Comparison of ENCODE assay signal across 9 mouse cellular contexts in the genomic region with DNA sequence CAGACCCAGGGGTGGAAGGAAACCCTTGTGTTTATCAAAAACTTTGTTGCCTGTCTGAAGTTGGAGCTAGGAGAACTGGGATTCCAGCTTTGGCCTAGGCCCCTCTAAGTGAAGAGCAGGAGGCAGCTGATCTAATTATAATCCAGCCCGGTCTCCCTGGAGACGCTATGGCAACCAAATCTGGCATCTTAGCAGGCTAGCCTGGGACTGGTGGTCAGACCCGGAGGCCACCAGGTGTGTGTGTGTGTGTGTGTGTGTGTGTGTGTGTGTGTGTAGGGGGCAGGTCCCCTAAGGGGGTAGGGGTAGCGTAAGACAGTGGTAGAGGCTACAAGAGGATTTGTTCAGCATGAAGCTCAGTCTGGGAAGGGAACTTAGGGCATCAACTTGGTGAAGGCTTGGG. TPM values are rescaled to one million over a fixed set of nuclear protein-coding genes. Genes with fewer than 3 reads are reported as not detected.
DNase-seq lines count a peak whose midpoint lies in the region; ATAC-seq and TF ChIP-seq lines count a peak whose summit lies in the region.
"Had no signal": no experiment of that assay in that cellular context is flagged by ENCODE, and none has a peak within 500 bp of the region (broad histone marks: within the 10 kb centered on the region; RNA-seq: fewer than 3 reads in every experiment).

No protein-coding gene starts in this region.

- no peaks in the 10 kb centered on the region for H3K9me3 ChIP-seq in midbrain, embryonic 13.5 days

- TF ChIP-seq CTCF in testis, adult 2 months (IDR thresholded peaks at IDR 0.05; ENCODE audit: control insufficient read depth, insufficient read depth, insufficient replicate concordance, low read depth, low read length): no peak

- peak overlapping the region; percentile 83 for H3K9ac ChIP-seq in midbrain, embryonic 13.5 days (replicated peaks)

- ATAC-seq in midbrain, embryonic 13.5 days: peak; percentile 75

- peak overlapping the region; percentile 74 for H3K4me2 ChIP-seq in midbrain, embryonic 13.5 days (replicated peaks)

- H3K4me3 ChIP-seq in testis, adult 2 months (ENCODE audit: control insufficient read depth, low read depth, low read length): no peak overlapping the region
- peak overlapping the region; percentile 61 for H3K4me3 ChIP-seq in midbrain, embryonic 13.5 days (replicated peaks)

- WGBS in midbrain, embryonic 13.5 days: 14% methylated on average over 3 of the region's 4 CpGs

- no peak for TF ChIP-seq POLR2A in testis, adult 2 months (IDR thresholded peaks at IDR 0.05; ENCODE audit: control insufficient read depth, low read depth, low read length)

- peak; percentile 63 for DNase-seq in adrenal gland, postnatal 10 days
- no peak for DNase-seq in adrenal gland, postnatal 4 days (ENCODE audit: low spot score in 2 of 2)
- no peak for DNase-seq in testis, postnatal 10 days (ENCODE audit: low spot score)
- peak; percentile 57 for DNase-seq in layer of hippocampus, adult 9-11 months
- DNase-seq in spleen, postnatal 36 days (ENCODE audit: low spot score in 2 of 2): no peak
- no peak for DNase-seq in thymus, postnatal 14 days

- no peaks in the 10 kb centered on the region for H3K27me3 ChIP-seq in testis, adult 2 months (ENCODE audit: control insufficient read depth, insufficient read depth, low read length)
- no peaks in the 10 kb centered on the region for H3K27me3 ChIP-seq in midbrain, embryonic 13.5 days

- H3K4me1 ChIP-seq in testis, adult 2 months (ENCODE audit: control insufficient read depth, insufficient read depth, low read length): peaks cover 39% of the 10 kb centered on the region
- peaks cover 54% of the 10 kb centered on the region for H3K4me1 ChIP-seq in midbrain, embryonic 13.5 days (replicated peaks)

- peak overlapping the region; percentile 39; the same call in 1 of the 2 replicates for H3K27ac ChIP-seq in testis, adult 2 months (ENCODE audit: control insufficient read depth, insufficient read depth, low read depth, low read length)
- H3K27ac ChIP-seq in midbrain, embryonic 13.5 days: peak overlapping the region; percentile 93
- H3K27ac ChIP-seq: macrophage had no signal

- H3K36me3 ChIP-seq in testis, adult 2 months (ENCODE audit: control insufficient read depth, insufficient read depth, low read length): no peaks in the 10 kb centered on the region
- peaks cover 18% of the 10 kb centered on the region for H3K36me3 ChIP-seq in midbrain, embryonic 13.5 days

RNA-seq across cellular contexts. Expression of gene Ccdc71, which starts 10.5 kb away (rescaled TPM):
- 10 to 100 TPM; 39.3 to 43.6 TPM for total RNA-seq in adrenal gland, postnatal 10 days (2021)
- 10 to 100 TPM; 47.1 to 59.1 TPM for total RNA-seq in adrenal gland, postnatal 4 days (2021)
- polyA plus RNA-seq in testis, adult 2 months (2012; rRNA removed): 19.4 and 20.6 TPM in 2 replicates
- 59.7 and 63.5 TPM in 2 replicates for polyA plus RNA-seq in midbrain, embryonic 13.5 days (2015; fragmentation: Nextera tagmentation; extraction: Ambion mirVana)

RNA-seq across cellular contexts. Expression of gene Klhdc8b, which starts 11.5 kb away (rescaled TPM):
- 10 to 100 TPM; 25.6 to 34.8 TPM for total RNA-seq in adrenal gland, postnatal 10 days (2021)
- total RNA-seq in adrenal gland, postnatal 4 days (2021): 10 to 100 TPM; 55.1 to 58.2 TPM
- 15.2 and 18.7 TPM in 2 replicates for polyA plus RNA-seq in testis, adult 2 months (2012; rRNA removed)
- 75.7 and 84.8 TPM in 2 replicates for polyA plus RNA-seq in midbrain, embryonic 13.5 days (2015; fragmentation: Nextera tagmentation; extraction: Ambion mirVana)

RNA-seq across cellular contexts. Expression of gene BC048562, which starts 13.6 kb away (rescaled TPM):
- total RNA-seq in adrenal gland, postnatal 10 days (2021): not detected
- total RNA-seq in adrenal gland, postnatal 4 days (2021): not detected
- 91.8 and 100 TPM in 2 replicates for polyA plus RNA-seq in testis, adult 2 months (2012; rRNA removed)
- not detected in 2 replicates for polyA plus RNA-seq in midbrain, embryonic 13.5 days (2015; fragmentation: Nextera tagmentation; extraction: Ambion mirVana)
- polyA plus RNA-seq: macrophage had no signal

RNA-seq across cellular contexts. Expression of gene Ccdc36, which starts 21.6 kb away (rescaled TPM):
- not detected for total RNA-seq in adrenal gland, postnatal 10 days (2021)
- under 1 TPM; 0.25 to 0.28 TPM for total RNA-seq in adrenal gland, postnatal 4 days (2021)
- 5.3 and 5.8 TPM in 2 replicates for polyA plus RNA-seq in testis, adult 2 months (2012; rRNA removed)
- polyA plus RNA-seq in midbrain, embryonic 13.5 days (2015; fragmentation: Nextera tagmentation; extraction: Ambion mirVana): 1.3 and 1.7 TPM in 2 replicates
- polyA plus RNA-seq: macrophage had no signal

RNA-seq across cellular contexts. Expression of gene Lamb2, which starts 29.7 kb away (rescaled TPM):
- total RNA-seq in adrenal gland, postnatal 10 days (2021): 100 to 1,000 TPM; 108 to 131 TPM
- total RNA-seq in adrenal gland, postnatal 4 days (2021): 100 to 1,000 TPM; 136 to 153 TPM
- 23.3 and 24.3 TPM in 2 replicates for polyA plus RNA-seq in testis, adult 2 months (2012; rRNA removed)
- 20.0 and 24.1 TPM in 2 replicates for polyA plus RNA-seq in midbrain, embryonic 13.5 days (2015; fragmentation: Nextera tagmentation; extraction: Ambion mirVana)

Comparison
In these comparisons a context has a peak if more than half of its experiments do, and no peak if none do; other contexts are left out.
1. DNase-seq: peak in adrenal gland, postnatal 10 days (single experiment) and layer of hippocampus, adult 9-11 months (single experiment); none in adrenal gland, postnatal 4 days (0 of 2), testis, postnatal 10 days (single experiment), spleen, postnatal 36 days (0 of 2) and thymus, postnatal 14 days (single experiment).